ENCODE assay signal across 26 mouse cellular contexts in the genomic region with DNA sequence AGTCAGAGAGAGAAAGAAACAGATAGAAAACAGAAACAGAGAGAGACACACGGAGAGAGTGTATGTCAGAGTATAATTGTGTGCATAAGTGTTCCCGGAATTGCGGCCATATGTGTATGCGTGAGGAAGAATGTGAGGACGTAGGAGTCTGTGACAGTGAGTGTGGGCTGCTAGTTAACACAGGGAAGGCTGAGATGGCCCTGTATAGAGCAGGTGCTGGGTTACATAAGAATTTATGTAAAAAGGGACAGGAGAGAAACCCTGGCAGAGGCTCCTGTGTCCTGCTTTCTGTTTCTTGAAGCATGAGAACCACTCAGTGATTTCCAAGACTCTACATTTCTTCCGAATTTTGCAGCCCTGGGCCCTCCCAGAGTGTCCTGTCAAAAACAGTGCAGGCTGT. TPM values are rescaled to one million over a fixed set of nuclear protein-coding genes. Genes with fewer than 3 reads are reported as not detected.
DNase-seq lines count a peak whose midpoint lies in the region; ATAC-seq and TF ChIP-seq lines count a peak whose summit lies in the region.
"Had no signal": no experiment of that assay in that cellular context is flagged by ENCODE, and none has a peak within 500 bp of the region (broad histone marks: within the 10 kb centered on the region; RNA-seq: fewer than 3 reads in every experiment).

No protein-coding gene starts in this region.

- no peak overlapping the region for H3K4me3 ChIP-seq in cortical plate, adult 2 months (ENCODE audit: insufficient read depth, low read length)
- no peak overlapping the region for H3K4me3 ChIP-seq in kidney, embryonic 14.5 days (ENCODE audit: low read length)
- H3K4me3 ChIP-seq: embryonic facial prominence, embryonic 15.5 days; forebrain, embryonic 10.5 days; heart, adult 2 months; heart, embryonic 15.5 days; hindbrain, embryonic 10.5 days; midbrain, embryonic 10.5 days; stomach, embryonic 15.5 days had no signal

- 87% methylated on average over 6 of the region's 6 CpGs for WGBS in kidney, embryonic 14.5 days

- ATAC-seq in erythroblast, adult 5-6 weeks (replicated peaks; ENCODE audit: low FRiP score, poor library complexity, severe bottlenecking) = no peak
- ATAC-seq in kidney, embryonic 14.5 days (ENCODE audit: low FRiP score, low TSS enrichment) = no peak
- ATAC-seq: forebrain, postnatal 0 days; hindbrain, postnatal 0 days; intestine, postnatal 0 days had no signal

- TF ChIP-seq CTCF in cortical plate, adult 2 months (IDR thresholded peaks at IDR 0.05; ENCODE audit: extremely low read depth, insufficient read depth, low read length) = no peak

- no peaks in the 10 kb centered on the region for H3K36me3 ChIP-seq in kidney, embryonic 14.5 days (ENCODE audit: control insufficient read depth, insufficient read depth, low read length)
- H3K36me3 ChIP-seq: embryonic facial prominence, embryonic 15.5 days; forebrain, embryonic 10.5 days; heart, embryonic 15.5 days; hindbrain, embryonic 10.5 days; midbrain, embryonic 10.5 days; stomach, embryonic 15.5 days had no signal

- peaks cover 30% of the 10 kb centered on the region for H3K4me1 ChIP-seq in cortical plate, adult 2 months (ENCODE audit: control insufficient read depth, insufficient read depth, low read length)
- no peaks in the 10 kb centered on the region for H3K4me1 ChIP-seq in kidney, embryonic 14.5 days (ENCODE audit: control insufficient read depth, insufficient read depth, low read length)
- H3K4me1 ChIP-seq: embryonic facial prominence, embryonic 15.5 days; forebrain, embryonic 10.5 days; hindbrain, embryonic 10.5 days; midbrain, embryonic 10.5 days; stomach, embryonic 15.5 days had no signal

- H3K27ac ChIP-seq in cortical plate, adult 2 months (ENCODE audit: insufficient read depth, low read length) = peak overlapping the region; percentile 82
- H3K27ac ChIP-seq in kidney, embryonic 14.5 days (ENCODE audit: low read depth, low read length) = no peak overlapping the region
- H3K27ac ChIP-seq: embryonic facial prominence, embryonic 15.5 days; forebrain, embryonic 10.5 days; heart, adult 2 months; heart, embryonic 15.5 days; hindbrain, embryonic 10.5 days; hindbrain, postnatal 0 days; midbrain, embryonic 10.5 days; stomach, embryonic 15.5 days had no signal

- intact Hi-C loops in left cerebral cortex, postnatal 36 days (cut with DNase I) = loop anchor here (1.0 to 2.0 kb wide), 2 partner anchors 27 to 35 kb away; a partner anchor contains a TSS

- no peak for TF ChIP-seq POLR2A in cortical plate, adult 2 months (IDR thresholded peaks at IDR 0.05; ENCODE audit: extremely low read depth, insufficient read depth, low read length)

- no peak overlapping the region for H3K9ac ChIP-seq in kidney, embryonic 14.5 days (ENCODE audit: low read depth, low read length)
- H3K9ac ChIP-seq: embryonic facial prominence, embryonic 15.5 days; forebrain, postnatal 0 days; heart, embryonic 15.5 days; stomach, embryonic 15.5 days had no signal

- no peaks in the 10 kb centered on the region; the same call in 1 of the 2 replicates for H3K9me3 ChIP-seq in kidney, embryonic 14.5 days (ENCODE audit: control insufficient read depth, low read length)
- H3K9me3 ChIP-seq: embryonic facial prominence, embryonic 15.5 days; forebrain, embryonic 10.5 days; heart, embryonic 15.5 days; hindbrain, embryonic 10.5 days; midbrain, embryonic 10.5 days; stomach, embryonic 15.5 days had no signal

- no peaks in the 10 kb centered on the region for H3K27me3 ChIP-seq in kidney, embryonic 14.5 days (ENCODE audit: control insufficient read depth, insufficient read depth, low read length)
- H3K27me3 ChIP-seq: embryonic facial prominence, embryonic 15.5 days; heart, embryonic 15.5 days; stomach, embryonic 15.5 days had no signal

- H3K4me2 ChIP-seq in kidney, embryonic 14.5 days (replicated peaks; ENCODE audit: low read depth, low read length) = no peak overlapping the region
- H3K4me2 ChIP-seq: embryonic facial prominence, embryonic 15.5 days; heart, embryonic 15.5 days; liver, embryonic 11.5 days; stomach, embryonic 15.5 days had no signal

- peak; percentile 47 to 82 for DNase-seq in layer of hippocampus, adult 18-20 months (ENCODE audit: low spot score in 2 of 2)
- DNase-seq in layer of hippocampus, postnatal 10 days (ENCODE audit: low spot score in 2 of 2) = no peak
- peak; percentile 63 to 68 for DNase-seq in layer of hippocampus, adult 8-10 months (ENCODE audit: low spot score in 2 of 2)
- DNase-seq in left cerebral cortex, postnatal 36 days (ENCODE audit: low spot score in 2 of 2) = peak; percentile 70 to 79
- no peak for DNase-seq in kidney, adult 18-20 months
- DNase-seq: cerebellum, adult 9-10 months; embryo, embryonic 11 days; forebrain, postnatal 0 days; gastrocnemius, postnatal 14 days; heart, adult 2 months; lung, adult 2 months; lung, postnatal 36 days; retina, postnatal 1 day; thymus, adult 2 months had no signal

RNA-seq across cellular contexts. Expression of a gene that starts 25.9 kb away (rescaled TPM):
- total RNA-seq in layer of hippocampus, adult 18-20 months (2021) = 10 to 100 TPM; 61.6 to 66.7 TPM
- total RNA-seq in layer of hippocampus, postnatal 10 days (2021) = 10 to 100 TPM; 13.6 to 13.9 TPM
- 33.9 and 34.5 TPM in 2 replicates for polyA plus RNA-seq in cortical plate, adult 2 months (2012; rRNA removed)
- total RNA-seq in layer of hippocampus, adult 8-10 months (2022) = 10 to 100 TPM; 60.2 to 64.2 (median 61.8) TPM
- 10 to 100 TPM; 70.4 to 76.4 TPM for total RNA-seq in left cerebral cortex, postnatal 36 days (2021)
- total RNA-seq in erythroblast, adult 5-6 weeks (2015; ENCODE audit: low replicate concordance) = 0.58 and 1.0 TPM in 2 replicates
- 1.1 and 2.3 TPM in 2 replicates for total RNA-seq in erythroblast, adult 5-6 weeks (2017; ENCODE audit: low replicate concordance)
- 2.1 and 3.7 TPM in 2 replicates for polyA plus RNA-seq in kidney, embryonic 14.5 days (2014; fragmentation: Nextera tagmentation; extraction: Ambion mirVana)

Comparison
In these comparisons a context has a peak if more than half of its experiments do, and no peak if none do; other contexts are left out.
1. DNase-seq: peak in layer of hippocampus, adult 18-20 months (2 of 2), layer of hippocampus, adult 8-10 months (2 of 2) and left cerebral cortex, postnatal 36 days (2 of 2); none in layer of hippocampus, postnatal 10 days (0 of 2) and kidney, adult 18-20 months (single experiment).
2. RNA of a gene that starts 25.9 kb away (total RNA-seq): 70.4 to 76.4 TPM in left cerebral cortex, postnatal 36 days, 61.6 to 66.7 TPM in layer of hippocampus, adult 18-20 months, 60.2 to 64.2 TPM in layer of hippocampus, adult 8-10 months and 13.6 to 13.9 TPM in layer of hippocampus, postnatal 10 days; 0.58 to 2.3 TPM in erythroblast, adult 5-6 weeks; every median in the first group is over 4 times any median in the second.